Mouse (Mus musculus) cerebellum, adult 2 months (tissue): ENCODE measurements around the gene Klb.

ENCODE experiments used
- CTCF ChIP-seq: fragments of 200-500 bp; IDR thresholded peaks from 2 replicates; pipeline ENCODE4 v1.5.1; 2011; ENCODE audit warnings: low read depth, mild to moderate bottlenecking, control low read depth, low read length, moderate library complexity, borderline replicate concordance; ENCODE audit not compliant: insufficient read depth
- POLR2A ChIP-seq: fragments of 200-500 bp; IDR thresholded peaks from 2 replicates; pipeline ENCODE4 v1.6.1; 2011; ENCODE audit warnings: low read length, control low read depth, borderline replicate concordance; ENCODE audit not compliant: insufficient read depth

DNA sequence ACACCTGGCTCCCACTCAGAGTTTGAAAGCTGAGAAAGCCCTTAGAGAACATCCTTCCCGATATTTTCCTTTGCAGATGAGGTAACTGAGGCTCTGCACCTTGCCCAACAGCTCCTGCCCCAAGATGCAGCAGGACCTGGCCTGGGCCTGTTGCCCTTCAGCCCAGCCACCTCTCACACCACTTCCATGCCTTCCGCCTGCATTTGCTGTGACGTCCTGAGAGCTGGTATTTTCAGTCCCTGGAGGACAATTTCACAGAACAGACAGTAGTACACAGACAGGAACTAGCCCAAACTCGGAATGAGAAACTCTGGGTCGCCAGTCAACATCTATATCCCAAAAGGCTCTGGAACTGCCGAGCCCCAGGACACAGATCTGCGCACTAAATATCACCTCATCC, 26.6 kb downstream of the Klb start:
- no peak for TF ChIP-seq CTCF
- TF ChIP-seq POLR2A: no peak
